Mouse (Mus musculus) heart, postnatal 14 days (tissue): ENCODE measurements around the gene Pik3r4. TPM values are rescaled to one million over a fixed set of nuclear protein-coding genes. Genes with fewer than 3 reads are reported as not detected.
"Not testable (repeated sequence)": the region's sequence is repeated elsewhere in the genome, so short reads cannot be mapped to it uniquely, and the experiment has no call there.

Experiments
- DNase-seq, 2 experiments: peaks; one replicate each; pipeline ENCODE4 v3.0.0; 2021 to 2022
- intact Hi-C: fragments of 180-260 bp; cut with DNase I; formaldehyde crosslinking; loops from one replicate; pipeline ENCODE4 v1.15.1; 2025
- long read RNA-seq, 2 experiments: library from polyadenylated mRNA; stranded (forward); transcript quantifications; one replicate each; pipeline ENCODE4 v2.0.0; 2021
- total RNA-seq, 2 experiments: library from RNA; stranded (reverse); gene quantifications; 2 replicates each; pipeline ENCODE4 v1.2.3; 2021

The Pik3r4 gene
- total RNA-seq, result 10 to 100 TPM; 21.4 to 22.4 TPM
- long read RNA-seq, experiment 1, full-length matches to known transcripts, result 7 of 10 reads
- long read RNA-seq, experiment 1, partial matches to known transcripts, result 3 of 10 reads
- long read RNA-seq, experiment 1, other reads (novel, unspliced or antisense), result 0 of 10 reads
- long read RNA-seq, experiment 2, full-length matches to known transcripts, result 3 of 10 reads
- long read RNA-seq, experiment 2, partial matches to known transcripts, result 2 of 10 reads
- long read RNA-seq, experiment 2, other reads (novel, unspliced or antisense), result 5 of 10 reads

- DNase-seq, result peak; percentile 78 to 88
- intact Hi-C loops, result no loop called here
These were observed at the start of gene Pik3r4 for GRCm38 (mm10) chr9:105642460-105643371. TSS of gene Pik3r4 (plus strand) at chr9:105642978.

GRCm38 (mm10) chr9:105598906-105599305 lies 43.9 kb upstream of the Pik3r4 start:
- DNase-seq, result no peak
- intact Hi-C loops, result no loop called here

- intact Hi-C loops, result loop anchor here (10.0 kb wide), 2 partner anchors 87 to 207 kb away; partner anchors contain the start of gene Atp2c1
- DNase-seq, result peak; percentile 9 to 29
These were observed 30.6 kb upstream of the Pik3r4 start for GRCm38 (mm10) chr9:105611980-105612771.

- intact Hi-C loops, result loop anchor here (10.0 kb wide), 2 partner anchors 88 to 208 kb away; partner anchors contain the start of gene Atp2c1
These were observed 29.9 kb upstream of the Pik3r4 start for GRCm38 (mm10) chr9:105612919-105613318.

GRCm38 (mm10) chr9:105615952-105616351 lies 26.8 kb upstream of the Pik3r4 start:
- intact Hi-C loops, result loop anchor here (10.0 kb wide), 2 partner anchors 91 to 211 kb away; partner anchors contain the start of gene Atp2c1
- no peak for DNase-seq

More at GRCm38 (mm10) chr9:105612919-105613318, 29.9 kb upstream of the Pik3r4 start:
- peak in 1 of 2 experiments; percentile 33 for DNase-seq

- peak; percentile 58 to 75 for DNase-seq
- intact Hi-C loops, result loop anchor here (1.0 to 10.0 kb wide), 3 partner anchors 92 to 212 kb away; partner anchors contain the start of gene Atp2c1
These were observed 25.5 kb upstream of the Pik3r4 start for GRCm38 (mm10) chr9:105617274-105617673.

- intact Hi-C loops, result no loop called here
These were observed 8.8 kb upstream of the Pik3r4 start for GRCm38 (mm10) chr9:105633961-105634360.

GRCm38 (mm10) chr9:105641377-105641776 lies 1.4 kb upstream of the Pik3r4 start:
- intact Hi-C loops, DNase-seq: not testable (repeated sequence)

More at GRCm38 (mm10) chr9:105633961-105634360, 8.8 kb upstream of the Pik3r4 start:
- no peak for DNase-seq

- DNase-seq, result no peak
- intact Hi-C loops, result no loop called here
These were observed 13.4 kb downstream of the Pik3r4 start for GRCm38 (mm10) chr9:105656189-105656588.

GRCm38 (mm10) chr9:105658216-105658615 lies 15.4 kb downstream of the Pik3r4 start:
- intact Hi-C loops, result no loop called here
- no peak for DNase-seq

- DNase-seq, result no peak
- intact Hi-C loops, result no loop called here
These were observed 17.1 kb downstream of the Pik3r4 start for GRCm38 (mm10) chr9:105659877-105660276.

- no peak for DNase-seq
- intact Hi-C loops, result no loop called here
These were observed 22.5 kb downstream of the Pik3r4 start for GRCm38 (mm10) chr9:105665269-105665668.

GRCm38 (mm10) chr9:105670916-105671315 lies 28.1 kb downstream of the Pik3r4 start:
- no peak for DNase-seq
- intact Hi-C loops, result no loop called here

- DNase-seq, result no peak
- intact Hi-C loops, result no loop called here
These were observed 29.3 kb downstream of the Pik3r4 start for GRCm38 (mm10) chr9:105672032-105672431.

GRCm38 (mm10) chr9:105675941-105676340 lies 33.2 kb downstream of the Pik3r4 start:
- intact Hi-C loops, result no loop called here
- no peak for DNase-seq

GRCm38 (mm10) chr9:105681386-105681785 lies 38.6 kb downstream of the Pik3r4 start:
- intact Hi-C loops, result no loop called here
- DNase-seq, result no peak

GRCm38 (mm10) chr9:105684549-105685165 lies 41.9 kb downstream of the Pik3r4 start:
- no peak for DNase-seq

GRCm38 (mm10) chr9:105689485-105689884 lies 46.7 kb downstream of the Pik3r4 start:
- intact Hi-C loops, result no loop called here
- no peak for DNase-seq

More at GRCm38 (mm10) chr9:105684549-105685165, 41.9 kb downstream of the Pik3r4 start:
- intact Hi-C loops, result no loop called here

GRCm38 (mm10) chr9:105692472-105692871 lies 49.7 kb downstream of the Pik3r4 start:
- intact Hi-C loops, result loop anchor here (10.0 kb wide), 1 partner anchor 422 kb away; no protein-coding TSS in a partner anchor
- DNase-seq, result no peak
